Mouse (Mus musculus) heart, postnatal 36 days (tissue): ENCODE data around the gene Pycr2. TPM values are rescaled to one million over a fixed set of nuclear protein-coding genes. Genes with fewer than 3 reads are reported as not detected.
A peak's percentile ranks its signal among the peaks of the same experiment; 100 is the strongest.
"Not testable (repeated sequence)": the region's sequence is repeated elsewhere in the genome, so short reads cannot be mapped to it uniquely, and the experiment has no call there.

Experiments used
- DNase-seq, 2 experiments: peaks; one replicate each; pipeline ENCODE4 v3.0.0; 2021 to 2022
- intact Hi-C: fragments of 180-260 bp; cut with DNase I; formaldehyde crosslinking; loops from one replicate; pipeline ENCODE4 v1.15.1; 2025
- total RNA-seq, 2 experiments: library from RNA; stranded (reverse); gene quantifications; 2 replicates each; pipeline ENCODE4 v1.2.3; 2021

Gene Pycr2
- total RNA-seq, 2 experiments from 2014 or later = 12.5 to 15.6 TPM

- DNase-seq = no peak
- intact Hi-C loops = loop anchor here (5.0 kb wide), 1 partner anchor 134 kb away; no protein-coding TSS in a partner anchor
Observed at GRCm38 (mm10) chr1:180903666-180904038, 441 bp upstream of the Pycr2 start.

DNA sequence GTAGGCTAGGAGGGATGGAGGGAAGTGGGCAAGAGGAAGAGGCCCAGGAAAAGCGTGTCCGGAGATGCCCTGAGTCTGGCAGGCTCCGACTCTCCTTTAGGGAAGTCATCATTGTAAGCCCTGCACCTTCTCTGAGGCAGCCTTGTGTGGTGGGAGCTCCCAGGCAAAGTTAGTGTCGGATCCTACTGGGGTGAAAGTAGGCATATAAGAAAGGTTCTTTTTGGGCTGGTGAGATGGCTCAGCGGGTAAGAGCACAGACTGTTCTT lies 655 bp downstream of the Pycr2 start:
- no peak for DNase-seq
- intact Hi-C loops = loop anchor here (5.0 kb wide), 1 partner anchor 133 kb away; no protein-coding TSS in a partner anchor

GRCm38 (mm10) chr1:180905307-180905706 lies 1.2 kb downstream of the Pycr2 start:
- intact Hi-C loops = no loop called here
- DNase-seq = no peak

GRCm38 (mm10) chr1:180905876-180906275 lies 1.8 kb downstream of the Pycr2 start:
- DNase-seq = no peak
- intact Hi-C loops = no loop called here

DNA sequence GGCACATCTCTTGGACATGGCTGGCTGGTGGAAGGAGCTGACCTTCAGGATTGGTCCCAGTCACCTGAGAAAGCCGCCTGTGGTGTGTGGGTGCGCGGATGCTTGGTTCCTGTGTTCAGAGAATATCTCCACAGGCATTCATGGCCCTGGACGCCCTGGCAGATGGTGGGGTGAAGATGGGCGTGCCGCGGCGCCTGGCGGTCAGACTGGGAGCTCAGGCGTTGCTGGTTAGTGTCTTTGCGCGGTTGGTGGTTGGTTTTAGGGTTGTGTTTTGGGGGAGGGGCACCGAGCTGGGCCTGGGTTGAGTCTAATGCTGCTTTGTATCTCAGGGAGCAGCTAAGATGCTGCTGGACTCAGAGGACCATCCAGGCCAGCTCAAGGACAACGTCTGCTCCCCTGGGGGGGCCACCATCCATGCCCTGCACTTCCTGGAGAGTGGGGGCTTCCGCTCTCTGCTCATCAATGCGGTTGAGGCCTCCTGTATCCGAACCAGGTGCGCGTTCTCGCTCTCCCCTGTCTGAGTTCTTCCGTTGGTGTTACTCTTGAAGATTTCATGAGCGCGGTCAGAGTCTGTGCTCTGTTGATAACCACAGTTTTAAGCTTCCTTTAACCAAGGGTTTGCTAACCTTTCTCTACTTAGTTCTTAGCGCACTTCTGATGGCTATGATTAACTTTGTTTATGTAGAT lies 2.5 kb downstream of the Pycr2 start:
- intact Hi-C loops = no loop called here
- DNase-seq = no peak

GRCm38 (mm10) chr1:180911138-180911537 lies 7.0 kb downstream of the Pycr2 start:
- DNase-seq = no peak
- intact Hi-C loops = no loop called here

GRCm38 (mm10) chr1:180911653-180912287 lies 7.7 kb downstream of the Pycr2 start:
- intact Hi-C loops = no loop called here
- DNase-seq = no peak

GRCm38 (mm10) chr1:180912792-180913191 lies 8.7 kb downstream of the Pycr2 start:
- intact Hi-C loops = no loop called here
- DNase-seq = no peak

DNA sequence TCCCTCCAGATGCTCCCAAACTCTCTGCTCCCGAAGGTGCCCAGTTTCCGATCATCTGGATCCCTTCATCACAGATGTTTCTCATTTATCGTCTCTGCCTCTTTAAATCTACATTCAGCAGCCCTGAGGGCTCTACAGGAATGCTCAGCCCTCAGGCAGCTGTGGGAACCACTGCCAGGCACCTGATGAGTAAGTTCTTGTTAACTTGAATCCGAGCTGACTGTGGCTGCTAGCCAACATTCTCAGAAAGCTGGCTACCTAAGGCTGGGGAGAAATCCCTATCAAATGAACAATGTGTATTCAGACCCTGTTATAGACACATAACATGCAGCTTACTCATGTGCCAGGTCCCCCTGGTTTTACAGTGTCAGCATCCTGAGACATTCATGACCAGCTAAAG lies 9.7 kb downstream of the Pycr2 start:
- intact Hi-C loops = no loop called here
- no peak for DNase-seq

DNA sequence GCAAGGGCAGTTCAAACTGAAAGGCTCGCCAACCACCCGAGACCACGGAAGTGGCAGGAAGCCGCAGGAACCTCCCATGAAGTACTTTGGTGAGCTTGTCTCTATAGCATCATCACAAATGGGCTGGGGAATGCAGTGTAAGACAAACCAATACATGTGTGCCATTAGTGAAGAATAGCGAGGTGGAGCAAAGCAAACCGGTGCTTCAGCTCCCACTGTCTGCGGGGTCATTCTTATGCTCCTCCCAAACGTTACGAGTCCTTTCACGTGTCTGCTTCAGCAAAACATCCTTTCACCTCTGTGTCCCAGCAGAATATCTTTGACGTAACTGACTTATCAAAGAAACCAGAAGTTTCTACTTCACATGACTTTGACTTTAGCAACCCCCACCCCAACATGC lies 12.3 kb downstream of the Pycr2 start:
- DNase-seq = no peak
- intact Hi-C loops = no loop called here

DNA sequence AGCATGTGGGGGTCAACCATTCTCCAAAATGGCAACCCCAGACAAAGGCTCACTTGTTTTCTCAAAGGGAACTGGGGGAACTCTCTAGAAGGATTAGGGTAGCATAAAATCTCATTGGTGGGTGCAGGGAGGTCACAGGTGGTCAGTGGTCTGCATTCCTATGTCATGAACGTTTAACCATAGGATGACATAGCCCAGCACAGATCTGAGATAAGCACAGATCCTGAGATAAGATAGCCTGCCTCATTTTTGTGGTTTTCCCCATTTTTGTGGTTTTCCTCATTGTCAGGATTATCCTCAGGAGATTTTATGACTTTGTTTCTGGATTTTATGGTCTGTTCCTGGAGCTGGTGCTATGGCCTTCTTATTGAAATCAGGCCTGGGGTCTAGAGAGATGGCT lies 13.0 kb downstream of the Pycr2 start:
- intact Hi-C loops = no loop called here

GRCm38 (mm10) chr1:180919686-180920085 lies 15.6 kb downstream of the Pycr2 start:
- no peak for DNase-seq
- intact Hi-C loops = no loop called here

More for the DNA sequence above, 13.0 kb downstream of the Pycr2 start:
- DNase-seq = no peak

DNA sequence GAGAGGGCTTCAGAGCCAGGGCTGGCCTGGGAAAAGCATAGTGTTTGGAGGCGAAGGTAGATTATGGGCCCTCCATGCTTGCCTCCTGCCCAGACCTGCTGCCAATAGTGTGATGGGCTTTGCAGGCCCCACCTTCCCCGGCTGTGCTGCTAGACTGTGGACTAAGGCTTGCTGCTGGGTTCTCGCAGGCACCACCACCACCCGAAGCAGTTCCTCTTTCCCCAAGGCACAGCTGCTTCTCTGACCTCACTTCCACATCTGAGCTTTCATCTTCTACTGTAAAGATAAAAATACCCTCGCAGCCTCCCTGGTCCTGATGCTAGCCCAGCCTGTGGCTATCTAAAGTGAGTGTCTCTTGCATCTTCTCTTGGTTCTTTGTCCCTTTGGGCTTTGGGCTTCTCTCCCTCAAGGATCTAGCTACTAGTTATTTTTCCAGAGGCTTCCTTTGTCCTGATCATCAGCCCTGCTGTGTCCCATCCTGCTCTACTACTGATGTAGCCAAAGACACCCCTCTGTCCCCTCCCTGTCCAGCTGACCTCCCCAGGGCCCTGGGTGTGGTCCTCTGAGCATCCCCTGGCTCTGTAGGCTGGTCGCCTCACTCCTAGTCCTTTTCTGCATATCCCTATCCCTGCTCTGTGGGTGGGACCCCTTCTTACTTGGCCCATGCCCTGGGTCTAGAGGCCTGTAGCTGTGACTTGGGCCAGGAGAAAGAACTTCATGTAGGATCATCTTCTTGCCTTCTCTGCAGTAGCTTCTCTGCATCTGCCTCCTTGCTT lies 18.4 kb downstream of the Pycr2 start:
- no peak for DNase-seq
- intact Hi-C loops = no loop called here

DNA sequence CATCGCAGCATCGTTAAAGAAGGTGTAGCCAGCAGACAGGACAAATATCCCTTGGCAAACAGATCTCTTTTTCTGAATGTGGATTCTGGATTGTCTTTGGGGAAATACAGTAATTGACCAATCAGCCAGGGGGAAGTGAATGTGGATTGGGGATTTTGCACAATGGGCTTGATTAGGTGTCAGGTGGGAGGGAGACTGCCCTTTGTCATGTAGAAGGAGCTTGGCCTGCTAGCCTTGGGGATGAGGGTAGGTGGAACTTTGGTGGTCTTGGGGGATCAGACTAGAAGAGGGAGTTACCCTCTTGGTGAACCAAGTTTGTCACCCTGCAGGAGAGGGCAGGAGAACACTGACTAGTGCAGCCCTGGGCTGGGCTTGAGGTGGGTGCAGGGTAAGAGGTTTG lies 20.6 kb downstream of the Pycr2 start:
- no peak for DNase-seq
- intact Hi-C loops = no loop called here

DNA sequence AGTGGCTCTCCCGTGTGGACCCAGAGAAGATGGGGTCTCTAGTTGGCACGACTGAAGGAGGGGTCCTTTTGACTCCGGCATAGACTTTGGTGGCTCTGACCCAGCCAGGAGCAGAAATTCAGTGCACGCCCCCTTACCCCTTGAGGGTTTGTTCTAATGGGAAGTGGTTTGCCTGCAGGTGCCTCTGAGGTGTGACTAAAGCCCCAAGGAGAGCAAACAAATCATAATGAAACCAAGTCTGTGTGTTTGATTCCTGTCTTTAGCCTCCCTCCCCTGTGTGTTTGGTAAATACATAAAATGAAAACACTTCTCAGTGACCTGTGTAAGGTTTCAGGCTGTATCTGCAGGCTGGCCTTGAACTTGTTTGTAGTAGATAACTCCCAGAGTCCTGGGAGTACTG lies 22.2 kb downstream of the Pycr2 start:
- intact Hi-C loops = no loop called here
- no peak for DNase-seq

GRCm38 (mm10) chr1:180929599-180929998 lies 25.5 kb downstream of the Pycr2 start:
- DNase-seq = no peak
- intact Hi-C loops = no loop called here

DNA sequence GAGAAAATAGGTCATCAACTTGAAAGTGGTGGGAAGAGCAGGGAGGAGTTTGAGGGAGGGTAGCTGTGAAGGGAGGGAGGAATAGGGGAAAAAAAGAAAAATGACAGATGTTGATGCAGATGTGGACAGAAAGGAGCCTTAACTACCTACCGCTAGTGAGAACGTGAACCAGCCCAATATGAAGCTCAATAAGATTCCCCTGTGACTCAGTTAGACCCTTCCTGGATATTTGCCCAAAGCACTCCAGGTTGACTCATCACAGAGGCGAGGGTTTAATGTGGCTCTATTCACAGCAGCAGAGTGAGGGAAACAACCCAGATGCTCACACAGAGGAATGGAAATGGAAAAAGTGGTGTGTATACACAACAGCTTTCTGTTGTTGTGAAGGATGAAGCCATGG lies 27.0 kb downstream of the Pycr2 start:
- DNase-seq = no peak
- intact Hi-C loops = no loop called here

DNA sequence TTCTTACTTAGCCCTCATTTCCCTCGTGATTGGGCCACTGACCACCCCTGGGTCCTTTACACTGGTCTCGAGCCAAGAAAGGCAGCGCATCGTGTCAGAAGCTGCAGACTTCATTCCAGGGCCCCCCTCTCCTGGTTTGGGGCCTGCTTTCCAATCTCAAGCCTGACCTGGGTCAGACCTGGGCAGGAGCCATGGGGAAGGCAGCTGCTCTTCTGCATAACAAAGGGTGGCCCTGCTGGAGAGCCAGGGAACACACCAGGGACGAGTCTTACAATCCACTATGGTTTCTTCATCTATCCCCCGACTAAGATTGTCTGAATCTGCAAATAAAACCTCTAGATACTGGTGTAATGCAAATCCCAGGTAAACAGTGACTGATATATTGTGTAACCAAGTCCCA lies 29.6 kb downstream of the Pycr2 start:
- intact Hi-C loops = no loop called here

DNA sequence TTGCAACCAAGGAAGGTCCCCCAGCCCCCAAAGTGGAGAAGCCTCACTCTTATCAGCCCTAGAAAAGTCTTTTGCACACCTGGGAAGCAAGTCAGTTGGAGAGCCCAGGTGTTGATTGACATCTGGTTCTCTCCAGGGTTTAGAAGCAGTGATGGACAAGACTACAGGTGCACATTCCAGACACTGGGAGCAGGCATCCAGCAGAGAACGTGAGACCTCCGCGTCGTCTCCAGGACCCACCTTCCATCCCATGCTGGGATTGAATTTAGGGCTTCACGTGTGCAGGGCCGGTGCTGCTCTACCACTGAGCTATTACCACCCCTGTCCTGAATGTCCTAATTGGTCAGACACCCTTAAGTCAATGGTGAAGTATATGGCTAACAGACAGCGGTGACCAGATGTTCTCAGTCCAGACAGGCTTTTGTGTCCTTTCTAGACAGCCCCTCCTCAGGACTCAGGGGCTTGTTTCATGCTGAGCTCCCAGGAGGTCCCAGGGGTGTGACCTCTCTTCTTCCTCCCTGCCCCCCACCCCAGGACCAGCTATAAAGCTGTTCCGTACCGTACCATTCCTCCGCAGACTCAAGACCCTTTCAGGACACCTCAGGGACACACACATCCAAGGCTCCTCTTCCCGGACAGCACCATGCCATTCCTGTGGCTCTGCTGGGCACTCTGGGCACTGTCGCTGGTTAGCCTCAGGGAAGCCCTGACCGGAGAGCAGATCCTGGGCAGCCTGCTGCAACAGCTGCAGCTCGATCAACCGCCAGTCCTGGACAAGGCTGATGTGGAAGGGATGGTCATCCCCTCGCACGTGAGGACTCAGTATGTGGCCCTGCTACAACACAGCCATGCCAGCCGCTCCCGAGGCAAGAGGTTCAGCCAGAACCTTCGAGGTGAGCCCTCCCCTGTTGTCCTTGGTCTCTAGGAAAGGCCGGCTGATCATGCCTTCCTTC lies 30.6 kb downstream of the Pycr2 start, which contains the start of gene Lefty1:
Gene Lefty1 (plus strand): TSS at position 556 of the 953 bp plus-strand sequence.
- intact Hi-C loops = no loop called here

More for the DNA sequence above, 29.6 kb downstream of the Pycr2 start:
- DNase-seq = no peak

GRCm38 (mm10) chr1:180936610-180937398 lies 32.7 kb downstream of the Pycr2 start:
- DNase-seq = peak in 1 of 2 experiments; percentile 41
- intact Hi-C loops = not testable (repeated sequence)

More for the DNA sequence above, 30.6 kb downstream of the Pycr2 start, which contains the start of gene Lefty1:
- no peak for DNase-seq
